Mouse (Mus musculus): ENCODE results near the gene Ccnjl.

- no peak for TF ChIP-seq POLR2A (IDR thresholded peaks at IDR 0.05; ENCODE audit: low read depth, low read length)
- TF ChIP-seq CTCF (IDR thresholded peaks at IDR 0.05; ENCODE audit: extremely low read depth, insufficient read length, insufficient replicate concordance, low read depth, low read length), result no peak
Measured at GRCm38 (mm10) chr11:43618403-43618802, 89.8 kb downstream of the Ccnjl start.
